Mouse (Mus musculus) C2C12 (cell line): ENCODE measurements at regions not wholly inside any gene's neighbourhood (a gene's known extent, or its start where the extent isn't known, plus 50 kb on each side); places are given as distances from the start of the nearest gene placed in this dataset.

Source experiments
- H3K27me3 ChIP-seq: one replicate; pipeline ENCODE4 v1.6.1; 2011; ENCODE audit not compliant: control insufficient read depth, insufficient read depth, insufficient read length
- H3K36me3 ChIP-seq: one replicate; pipeline ENCODE4 v1.6.1; 2011; ENCODE audit not compliant: control insufficient read depth, insufficient read depth
- H3K4me3 ChIP-seq: one replicate; pipeline ENCODE4 v1.5.1; 2011; ENCODE audit warnings: mild to moderate bottlenecking, control low read depth; ENCODE audit not compliant: poor library complexity, insufficient read depth, severe bottlenecking
- H3K79me2 ChIP-seq: one replicate; pipeline ENCODE4 v1.6.1; 2011; ENCODE audit not compliant: control insufficient read depth, insufficient read depth
- H3K79me3 ChIP-seq: one replicate; pipeline ENCODE4 v1.6.1; 2011; ENCODE audit warnings: low read depth, control low read depth
- H3ac ChIP-seq: one replicate; pipeline ENCODE3; 2011; ENCODE audit warnings: low read depth; ENCODE audit not compliant: control insufficient read depth, insufficient read length
- CEBPB ChIP-seq: IDR thresholded peaks from one replicate; pipeline ENCODE4 v1.6.1; 2011; ENCODE audit warnings: low read depth, mild to moderate bottlenecking, control low read depth, moderate library complexity
- CTCF ChIP-seq: IDR thresholded peaks from one replicate; pipeline ENCODE4 v1.5.1; 2011; ENCODE audit not compliant: control insufficient read depth, insufficient read depth, insufficient read length
- FOSL1 ChIP-seq: IDR thresholded peaks from one replicate; pipeline ENCODE4 v1.8.0; 2011; ENCODE audit warnings: mild to moderate bottlenecking, low read length; ENCODE audit not compliant: poor library complexity, insufficient read depth, severe bottlenecking
- MAX ChIP-seq: IDR thresholded peaks from one replicate; pipeline ENCODE4 v1.6.1; 2011; ENCODE audit warnings: mild to moderate bottlenecking, control low read depth
- MYOD1 ChIP-seq: IDR thresholded peaks from one replicate; pipeline ENCODE4 v1.6.1; 2011; ENCODE audit warnings: low read depth; ENCODE audit not compliant: control insufficient read depth, insufficient read length
- MYOG ChIP-seq: IDR thresholded peaks from one replicate; pipeline ENCODE4 v1.6.1; 2011; ENCODE audit not compliant: control insufficient read depth, insufficient read length; ENCODE audit errors: extremely low read depth
- USF1 ChIP-seq: IDR thresholded peaks from one replicate; pipeline ENCODE4 v1.6.1; 2011; ENCODE audit warnings: low read depth, mild to moderate bottlenecking, control low read depth, moderate library complexity

DNA sequence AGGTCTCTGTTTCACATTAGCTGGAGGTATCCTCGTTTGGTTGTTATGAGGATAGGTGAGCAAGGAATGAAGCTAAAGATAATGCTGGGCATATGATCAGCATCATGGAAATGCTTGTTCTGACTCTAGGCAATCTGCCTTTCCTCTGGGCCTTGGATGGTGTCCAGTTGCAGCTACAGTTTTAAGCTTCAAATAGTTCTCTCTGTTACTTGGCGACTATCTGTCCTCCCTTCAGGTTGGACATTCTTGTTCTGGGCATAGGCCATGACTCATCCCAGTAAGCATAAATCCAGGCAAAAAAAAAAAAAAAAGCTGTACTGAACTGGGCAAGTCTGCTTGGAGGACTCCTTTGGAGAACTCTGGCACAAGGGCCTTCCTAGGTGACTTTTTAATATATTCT is 776.9 kb downstream of the Kcnma1 start:
- no peak overlapping the region for H3ac ChIP-seq
- H3K79me3 ChIP-seq, result no peaks in the 10 kb centered on the region
- H3K79me2 ChIP-seq, result no peaks in the 10 kb centered on the region
- H3K36me3 ChIP-seq, result no peaks in the 10 kb centered on the region
- no peaks in the 10 kb centered on the region for H3K27me3 ChIP-seq
- no peak for TF ChIP-seq CEBPB
- H3K4me3 ChIP-seq, result no peak overlapping the region

DNA sequence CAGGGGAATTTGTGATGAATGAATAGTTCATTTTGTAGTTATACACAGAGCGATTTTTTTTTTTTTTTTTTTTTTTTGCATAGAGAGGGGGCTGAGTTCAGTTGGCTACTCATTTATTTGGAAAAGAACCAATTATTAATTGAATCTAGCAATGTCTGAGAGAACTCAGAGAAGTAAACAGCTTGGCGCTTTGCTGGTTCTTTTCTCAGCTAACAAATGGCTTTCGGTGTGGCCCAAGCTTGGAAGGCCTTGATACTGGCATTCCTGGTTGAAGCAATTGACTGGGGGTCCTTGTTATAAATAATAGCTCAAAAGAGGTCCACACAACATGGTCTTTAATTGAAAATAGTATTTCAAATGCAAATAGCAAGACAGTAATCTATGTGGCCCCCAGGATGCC is 815.6 kb downstream of the Kcnma1 start:
- H3K79me3 ChIP-seq, result no peaks in the 10 kb centered on the region
- no peak for TF ChIP-seq USF1
- no peak for TF ChIP-seq MYOD1
- no peak for TF ChIP-seq CTCF
- TF ChIP-seq MAX, result no peak
- TF ChIP-seq CEBPB, result no peak
- no peak for TF ChIP-seq MYOG
- no peak for TF ChIP-seq FOSL1
- H3K4me3 ChIP-seq, result no peak overlapping the region
- no peaks in the 10 kb centered on the region for H3K36me3 ChIP-seq
- no peak overlapping the region for H3ac ChIP-seq
- no peaks in the 10 kb centered on the region for H3K79me2 ChIP-seq
- no peaks in the 10 kb centered on the region for H3K27me3 ChIP-seq

- Histone ChIP-seq H3K36me3 (no peaks in the 10 kb centered on the region), H3K79me3 (no peaks in the 10 kb centered on the region), H3ac (no peak overlapping the region), H3K79me2 (no peaks in the 10 kb centered on the region), H3K4me3 (no peak overlapping the region), H3K27me3 (no peaks in the 10 kb centered on the region)
- TF ChIP-seq MYOD1 (no peak), USF1 (no peak), MAX (no peak)
Measured at GRCm38 (mm10) chr14:23194569-23195529, 819.4 kb downstream of the Kcnma1 start.

- Histone ChIP-seq H3K4me3 (no peak overlapping the region), H3K79me3 (no peaks in the 10 kb centered on the region), H3K79me2 (no peaks in the 10 kb centered on the region), H3ac (no peak overlapping the region), H3K36me3 (no peaks in the 10 kb centered on the region), H3K27me3 (no peaks in the 10 kb centered on the region)
- TF ChIP-seq CEBPB (no peak), FOSL1 (no peak), MYOG (no peak), USF1 (no peak), MYOD1 (no peak), CTCF (no peak), MAX (no peak)
Measured at GRCm38 (mm10) chr14:23192566-23192965, 821.7 kb downstream of the Kcnma1 start.

GRCm38 (mm10) chr14:23185359-23185758 is 828.9 kb downstream of the Kcnma1 start:
- Histone ChIP-seq H3K36me3 (no peaks in the 10 kb centered on the region), H3K79me3 (no peaks in the 10 kb centered on the region), H3ac (no peak overlapping the region), H3K4me3 (no peak overlapping the region), H3K79me2 (no peaks in the 10 kb centered on the region), H3K27me3 (no peaks in the 10 kb centered on the region)
- no peak for TF ChIP-seq CTCF
- no peak for TF ChIP-seq FOSL1
- TF ChIP-seq MAX, result no peak
- TF ChIP-seq MYOD1, result no peak
- TF ChIP-seq MYOG, result no peak
- no peak for TF ChIP-seq USF1
- no peak for TF ChIP-seq CEBPB

DNA sequence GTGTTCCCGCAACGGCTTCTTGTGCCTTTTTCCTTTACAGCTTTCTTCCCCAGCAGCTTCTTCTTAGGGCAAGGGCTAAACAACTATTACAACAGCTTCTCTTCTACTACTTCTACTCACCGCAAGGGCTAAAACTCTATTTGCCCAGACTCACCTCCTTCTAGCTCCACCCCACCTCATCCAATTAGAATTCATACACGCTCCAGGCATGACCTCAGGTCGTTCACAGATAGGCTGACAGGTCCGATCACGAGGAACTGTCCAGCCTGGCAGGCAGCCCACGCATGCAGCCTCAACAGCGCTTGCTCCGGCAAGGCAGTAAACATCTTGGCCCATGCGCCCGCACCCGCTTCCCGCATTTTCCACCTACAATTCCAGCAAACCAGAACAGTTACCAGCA is 844.9 kb downstream of the Kcnma1 start:
- Histone ChIP-seq H3K4me3 (no peak overlapping the region), H3ac (no peak overlapping the region), H3K79me3 (no peaks in the 10 kb centered on the region)

More for the DNA sequence above, 844.9 kb downstream of the Kcnma1 start:
- TF ChIP-seq MYOG, result no peak
- TF ChIP-seq USF1, result no peak
- no peak for TF ChIP-seq MYOD1
- TF ChIP-seq MAX, result no peak
- no peak for TF ChIP-seq CTCF
- no peak for TF ChIP-seq FOSL1
- no peak for TF ChIP-seq CEBPB
- Histone ChIP-seq H3K27me3 (no peaks in the 10 kb centered on the region), H3K36me3 (no peaks in the 10 kb centered on the region), H3K79me2 (no peaks in the 10 kb centered on the region)
